Mouse (Mus musculus): ENCODE data around the gene Mrpl16. TPM values are rescaled to one million over a fixed set of nuclear protein-coding genes. Genes with fewer than 3 reads are reported as not detected.
A peak's percentile ranks its signal among the peaks of the same experiment; 100 is the strongest.

The Mrpl16 gene
- polyA plus RNA-seq, 1 experiment from 2014 or later: 57.6 TPM

GRCm38 (mm10) chr19:11820211-11820610 lies 50.0 kb downstream of the Mrpl16 start:
- DNase-seq (ENCODE audit: low spot score): no peak
- Histone ChIP-seq H3K9me3 (replicated peaks) (no peaks in the 10 kb centered on the region), H3K4me3 (peak overlapping the region; percentile 82), H3K4me1 (peaks cover 42% of the 10 kb centered on the region), H3K36me3 (no peaks in the 10 kb centered on the region), H3K27ac (replicated peaks) (no peak overlapping the region), H3K27me3 (ENCODE audit: low read depth, poor library complexity, severe bottlenecking) (peaks cover 47% of the 10 kb centered on the region)
- 34% methylated on average over 6 of the region's 6 CpGs for WGBS

DNA sequence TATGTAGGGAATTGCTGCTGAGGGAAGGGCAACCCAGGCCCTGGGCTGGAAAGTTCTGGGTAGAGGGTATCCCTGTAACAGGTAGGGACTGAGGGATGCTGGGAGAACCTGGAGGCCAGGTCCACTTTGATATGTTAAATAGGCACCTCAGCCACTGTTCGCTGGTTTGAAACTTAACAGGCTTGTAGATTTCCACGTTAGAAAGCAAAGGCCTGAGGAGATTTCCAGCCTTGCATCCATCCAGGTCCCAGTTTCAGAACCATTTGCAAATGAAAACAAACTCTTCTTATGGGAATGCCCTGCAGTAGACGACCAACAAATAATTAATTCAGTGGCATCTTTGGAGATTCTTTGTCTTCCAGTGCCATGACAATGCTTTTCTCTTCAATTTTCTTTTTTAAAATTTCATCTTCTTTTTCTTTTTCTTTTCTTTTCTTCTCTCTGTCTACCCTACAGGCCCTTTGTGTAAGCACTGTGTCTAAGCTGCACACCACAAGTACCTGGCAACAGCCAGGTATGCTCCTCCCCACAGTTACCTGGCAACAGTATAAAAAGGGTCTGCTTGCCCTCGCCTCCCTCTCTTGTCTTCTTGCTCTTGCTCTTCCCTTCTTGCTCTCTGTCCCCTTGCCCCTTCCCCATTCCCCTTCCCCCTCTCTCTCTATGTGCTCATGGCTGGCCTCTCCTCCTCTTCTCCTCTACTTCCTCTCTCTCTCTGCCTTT lies 53.3 kb downstream of the Mrpl16 start:
- peaks cover 14% of the 10 kb centered on the region for H3K27me3 ChIP-seq (ENCODE audit: low read depth, poor library complexity, severe bottlenecking)
- DNase-seq (ENCODE audit: low spot score): no peak
- no peak overlapping the region for H3K27ac ChIP-seq (replicated peaks)
- H3K4me1 ChIP-seq: peaks cover 16% of the 10 kb centered on the region
- H3K4me3 ChIP-seq: no peak overlapping the region
- H3K9me3 ChIP-seq (replicated peaks): no peaks in the 10 kb centered on the region
- H3K36me3 ChIP-seq: no peaks in the 10 kb centered on the region
- WGBS: 29% methylated on average over 4 of the region's 4 CpGs

Other genes with a start within 250 kb of the Mrpl16 start
- 0.31 and 0.99 TPM in 2 replicates for gene Ms4a4d, start 233.6 kb upstream of the Mrpl16 start, polyA plus RNA-seq (2016; fragmentation: Nextera tagmentation; extraction: Ambion mirVana)
- 1.4 and 2.5 TPM in 2 replicates for gene Ms4a6d, start 165.5 kb upstream of the Mrpl16 start, polyA plus RNA-seq (2016; fragmentation: Nextera tagmentation; extraction: Ambion mirVana)
- not detected in 2 replicates for gene Ms4a2, start 146.7 kb upstream of the Mrpl16 start, polyA plus RNA-seq (2016; fragmentation: Nextera tagmentation; extraction: Ambion mirVana)
- not detected in 2 replicates for gene Ms4a3, start 129.5 kb upstream of the Mrpl16 start, polyA plus RNA-seq (2016; fragmentation: Nextera tagmentation; extraction: Ambion mirVana)
- gene Oosp2, start 109.8 kb upstream of the Mrpl16 start, polyA plus RNA-seq (2016; fragmentation: Nextera tagmentation; extraction: Ambion mirVana): not detected in 2 replicates
- gene Oosp1, start 79.2 kb upstream of the Mrpl16 start, polyA plus RNA-seq (2016; fragmentation: Nextera tagmentation; extraction: Ambion mirVana): not detected in 2 replicates
- gene Oosp3, start 73.3 kb upstream of the Mrpl16 start, polyA plus RNA-seq (2016; fragmentation: Nextera tagmentation; extraction: Ambion mirVana): not detected in 2 replicates
- not detected in 2 replicates for gene Gif, start 22.8 kb upstream of the Mrpl16 start, polyA plus RNA-seq (2016; fragmentation: Nextera tagmentation; extraction: Ambion mirVana)
- 13.7 and 16.0 TPM in 2 replicates for gene Stx3, start 49.0 kb downstream of the Mrpl16 start, polyA plus RNA-seq (2016; fragmentation: Nextera tagmentation; extraction: Ambion mirVana)
- gene Olfr1417, start 68.8 kb downstream of the Mrpl16 start, polyA plus RNA-seq (2016; fragmentation: Nextera tagmentation; extraction: Ambion mirVana): not detected in 2 replicates
- not detected in 2 replicates for gene Olfr1418, start 90.7 kb downstream of the Mrpl16 start, polyA plus RNA-seq (2016; fragmentation: Nextera tagmentation; extraction: Ambion mirVana)
- gene Olfr1419, start 104.7 kb downstream of the Mrpl16 start, polyA plus RNA-seq (2016; fragmentation: Nextera tagmentation; extraction: Ambion mirVana): not detected in 2 replicates
- gene Olfr1420, start 116.2 kb downstream of the Mrpl16 start, polyA plus RNA-seq (2016; fragmentation: Nextera tagmentation; extraction: Ambion mirVana): not detected in 2 replicates
- gene Patl1, start 142.0 kb downstream of the Mrpl16 start, polyA plus RNA-seq (2016; fragmentation: Nextera tagmentation; extraction: Ambion mirVana): 23.5 and 24.3 TPM in 2 replicates
- gene Osbp, start 195.6 kb downstream of the Mrpl16 start, polyA plus RNA-seq (2016; fragmentation: Nextera tagmentation; extraction: Ambion mirVana): 2.7 and 2.9 TPM in 2 replicates

Measured in midbrain, embryonic 10.5 days (tissue).